Mouse (Mus musculus): ENCODE measurements around the gene AI837181. TPM values are rescaled to one million over a fixed set of nuclear protein-coding genes. Genes with fewer than 3 reads are reported as not detected.

AI837181 gene
- polyA plus RNA-seq, 2 experiments, result 57.1 to 97.5 TPM

GRCm38 (mm10) chr19:5463212-5463611 lies 38.3 kb downstream of the AI837181 start:
- peaks cover 12% of the 10 kb centered on the region for H3K4me1 ChIP-seq (ENCODE audit: control insufficient read depth, insufficient read depth, low read length)
- DNase-seq (ENCODE audit: low spot score), result no peak
- no peaks in the 10 kb centered on the region for H3K9me3 ChIP-seq (ENCODE audit: control insufficient read depth, low read length)
- peaks cover 65% of the 10 kb centered on the region for H3K36me3 ChIP-seq (ENCODE audit: control insufficient read depth, insufficient read depth, low read length)
- no peak overlapping the region for H3K27ac ChIP-seq (replicated peaks; ENCODE audit: low read depth, low read length)
- no peak for TF ChIP-seq POLR2A (IDR thresholded peaks at IDR 0.05; ENCODE audit: borderline replicate concordance, extremely low read depth, insufficient read depth, insufficient read length)
- H3K4me3 ChIP-seq (replicated peaks; ENCODE audit: low read length), result no peak overlapping the region
- H3K9ac ChIP-seq (ENCODE audit: low read depth, low read length, severe bottlenecking), result no peak overlapping the region
- 88% methylated on average over 9 of the region's 9 CpGs for WGBS
- ATAC-seq (ENCODE audit: low FRiP score, low read depth), result no peak
- no peak overlapping the region for H3K4me2 ChIP-seq (replicated peaks; ENCODE audit: low read depth, low read length, severe bottlenecking)
- no peaks in the 10 kb centered on the region for H3K27me3 ChIP-seq (ENCODE audit: control insufficient read depth, insufficient read depth, low read length)

GRCm38 (mm10) chr19:5463791-5464562 lies 39.0 kb downstream of the AI837181 start:
- Histone ChIP-seq H3K9me3 (ENCODE audit: control insufficient read depth, low read length) (no peaks in the 10 kb centered on the region), H3K27ac (replicated peaks; ENCODE audit: low read depth, low read length) (no peak overlapping the region), H3K36me3 (ENCODE audit: control insufficient read depth, insufficient read depth, low read length) (peaks cover 67% of the 10 kb centered on the region), H3K4me1 (ENCODE audit: control insufficient read depth, insufficient read depth, low read length) (peaks cover 12% of the 10 kb centered on the region), H3K4me2 (replicated peaks; ENCODE audit: low read depth, low read length, severe bottlenecking) (peak overlapping the region; percentile 39), H3K9ac (ENCODE audit: low read depth, low read length, severe bottlenecking) (peak overlapping the region; percentile 45), H3K4me3 (replicated peaks; ENCODE audit: low read length) (peak overlapping the region; percentile 18), H3K27me3 (ENCODE audit: control insufficient read depth, insufficient read depth, low read length) (no peaks in the 10 kb centered on the region)
- WGBS, result 45% methylated on average over 15 of the region's 15 CpGs
- peak; percentile 80 for DNase-seq (ENCODE audit: low spot score)
- peak; percentile 41; the same call in 1 of the 2 replicates for ATAC-seq (ENCODE audit: low FRiP score, low read depth)
- TF ChIP-seq POLR2A (IDR thresholded peaks at IDR 0.05; ENCODE audit: borderline replicate concordance, extremely low read depth, insufficient read depth, insufficient read length), result no peak

- Histone ChIP-seq H3K9me3 (ENCODE audit: control insufficient read depth, low read length) (no peaks in the 10 kb centered on the region), H3K36me3 (ENCODE audit: control insufficient read depth, insufficient read depth, low read length) (peaks cover 67% of the 10 kb centered on the region), H3K27ac (replicated peaks; ENCODE audit: low read depth, low read length) (no peak overlapping the region), H3K27me3 (ENCODE audit: control insufficient read depth, insufficient read depth, low read length) (no peaks in the 10 kb centered on the region), H3K4me1 (ENCODE audit: control insufficient read depth, insufficient read depth, low read length) (peaks cover 8% of the 10 kb centered on the region), H3K4me3 (replicated peaks; ENCODE audit: low read length) (no peak overlapping the region), H3K9ac (ENCODE audit: low read depth, low read length, severe bottlenecking) (no peak overlapping the region), H3K4me2 (replicated peaks; ENCODE audit: low read depth, low read length, severe bottlenecking) (no peak overlapping the region)
- no peak for TF ChIP-seq POLR2A (IDR thresholded peaks at IDR 0.05; ENCODE audit: borderline replicate concordance, extremely low read depth, insufficient read depth, insufficient read length)
- 96% methylated on average over 8 of the region's 8 CpGs for WGBS
- DNase-seq (ENCODE audit: low spot score) (no peak), ATAC-seq (ENCODE audit: low FRiP score, low read depth) (no peak)
These were observed 40.1 kb downstream of the AI837181 start for GRCm38 (mm10) chr19:5465037-5465436.

- Histone ChIP-seq H3K27me3 (ENCODE audit: control insufficient read depth, insufficient read depth, low read length) (no peaks in the 10 kb centered on the region), H3K4me1 (ENCODE audit: control insufficient read depth, insufficient read depth, low read length) (no peaks in the 10 kb centered on the region; the same call in 1 of the 2 replicates), H3K4me2 (replicated peaks; ENCODE audit: low read depth, low read length, severe bottlenecking) (no peak overlapping the region), H3K27ac (replicated peaks; ENCODE audit: low read depth, low read length) (no peak overlapping the region), H3K9me3 (ENCODE audit: control insufficient read depth, low read length) (no peaks in the 10 kb centered on the region), H3K36me3 (ENCODE audit: control insufficient read depth, insufficient read depth, low read length) (peaks cover 61% of the 10 kb centered on the region), H3K4me3 (replicated peaks; ENCODE audit: low read length) (no peak overlapping the region), H3K9ac (ENCODE audit: low read depth, low read length, severe bottlenecking) (no peak overlapping the region)
- DNase-seq (ENCODE audit: low spot score) (no peak), ATAC-seq (ENCODE audit: low FRiP score, low read depth) (no peak)
- no peak for TF ChIP-seq POLR2A (IDR thresholded peaks at IDR 0.05; ENCODE audit: borderline replicate concordance, extremely low read depth, insufficient read depth, insufficient read length)
- 91% methylated on average over 6 of the region's 6 CpGs for WGBS
These were observed 42.1 kb downstream of the AI837181 start for GRCm38 (mm10) chr19:5466916-5467500.

GRCm38 (mm10) chr19:5468374-5468773 lies 43.4 kb downstream of the AI837181 start, which contains the start of gene Ctsw:
Gene Ctsw (minus strand): TSS chr19:5468507.
- no peak within 1 kb of the TSS for H3K4me2 ChIP-seq (replicated peaks; ENCODE audit: low read depth, low read length, severe bottlenecking)
- no peaks in the 10 kb centered on the region; the same call in 1 of the 2 replicates for H3K4me1 ChIP-seq (ENCODE audit: control insufficient read depth, insufficient read depth, low read length)
- H3K27me3 ChIP-seq (ENCODE audit: control insufficient read depth, insufficient read depth, low read length), result no peaks in the 10 kb centered on the region
- 53% methylated on average over 5 of the region's 5 CpGs for WGBS
- H3K36me3 ChIP-seq (ENCODE audit: control insufficient read depth, insufficient read depth, low read length), result peaks cover 49% of the 10 kb centered on the region
- no peak for TF ChIP-seq POLR2A (IDR thresholded peaks at IDR 0.05; ENCODE audit: borderline replicate concordance, extremely low read depth, insufficient read depth, insufficient read length)
- H3K27ac ChIP-seq (replicated peaks; ENCODE audit: low read depth, low read length), result no peak within 1 kb of the TSS
- H3K9me3 ChIP-seq (ENCODE audit: control insufficient read depth, low read length), result no peaks in the 10 kb centered on the region
- H3K9ac ChIP-seq (ENCODE audit: low read depth, low read length, severe bottlenecking), result no peak within 1 kb of the TSS
- H3K4me3 ChIP-seq (replicated peaks; ENCODE audit: low read length), result no peak within 1 kb of the TSS
- ATAC-seq (ENCODE audit: low FRiP score, low read depth), result no peak
- no peak for DNase-seq (ENCODE audit: low spot score)
